Mouse (Mus musculus) hindlimb bud, embryonic 11.5 days (tissue): ENCODE data around the gene Cux2.

Experiments
- DNase-seq: peaks from one replicate; pipeline ENCODE4 v3.0.0-alpha.2; 2012; ENCODE audit warnings: low read depth, low spot score; ENCODE audit errors: extremely low spot score

Cux2 gene

DNA sequence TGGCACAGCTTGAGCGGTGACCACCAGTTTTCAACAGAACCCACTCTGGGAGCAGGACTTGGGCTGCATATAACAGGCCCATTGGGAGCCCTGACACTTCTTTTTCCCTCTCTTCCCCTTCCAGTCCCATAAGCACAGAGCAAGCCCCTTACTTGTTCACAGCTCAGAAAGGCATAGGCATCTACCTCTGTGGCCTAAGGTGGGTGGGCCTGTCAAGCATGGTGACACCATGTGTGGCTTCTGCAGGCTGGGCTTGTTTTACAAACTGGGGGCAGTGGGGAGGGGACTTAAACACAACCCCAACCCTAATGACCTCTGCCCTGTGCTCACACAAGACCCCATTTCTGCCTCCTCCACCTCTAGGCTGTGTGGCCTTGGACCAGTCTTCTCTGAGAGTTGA is 226.2 kb downstream of the Cux2 start:
- DNase-seq: no peak

DNA sequence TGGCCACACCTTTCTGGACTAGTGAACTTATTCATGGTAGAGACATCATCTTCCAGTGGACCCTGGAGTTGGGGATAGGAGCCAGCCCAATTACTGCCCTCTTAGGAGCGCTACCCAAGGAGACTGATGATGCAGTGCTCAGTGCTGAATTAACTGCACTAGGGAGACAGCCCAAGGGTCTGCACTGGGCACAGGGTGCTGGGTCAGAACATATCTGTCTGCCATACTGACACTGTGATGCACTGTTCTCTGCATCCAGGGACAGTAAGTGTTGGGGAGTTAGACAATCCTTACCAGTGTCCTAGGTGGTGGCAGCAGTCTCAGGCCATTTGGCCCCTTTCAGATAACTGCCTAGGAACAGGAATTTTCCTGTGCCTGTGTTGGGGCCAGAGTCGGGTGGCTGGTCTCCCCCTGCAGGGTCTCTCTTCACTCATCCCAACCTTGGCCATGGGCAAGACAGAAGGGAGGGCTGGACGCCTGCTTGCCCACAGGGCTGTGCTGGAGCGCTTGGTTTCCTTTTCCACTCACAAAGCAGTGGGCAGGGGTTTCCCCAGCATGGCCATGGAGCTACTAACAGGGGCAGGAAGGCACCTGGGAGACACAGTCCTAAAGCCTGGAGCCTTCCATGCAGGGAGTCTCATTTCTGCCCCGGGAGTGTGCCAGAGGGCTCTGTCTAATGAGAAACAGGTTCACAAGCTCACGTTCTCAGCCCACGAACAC is 227.0 kb downstream of the Cux2 start:
- no peak for DNase-seq

- no peak for DNase-seq
Measured at GRCm38 (mm10) chr5:121821552-121821951, 228.3 kb downstream of the Cux2 start.

DNA sequence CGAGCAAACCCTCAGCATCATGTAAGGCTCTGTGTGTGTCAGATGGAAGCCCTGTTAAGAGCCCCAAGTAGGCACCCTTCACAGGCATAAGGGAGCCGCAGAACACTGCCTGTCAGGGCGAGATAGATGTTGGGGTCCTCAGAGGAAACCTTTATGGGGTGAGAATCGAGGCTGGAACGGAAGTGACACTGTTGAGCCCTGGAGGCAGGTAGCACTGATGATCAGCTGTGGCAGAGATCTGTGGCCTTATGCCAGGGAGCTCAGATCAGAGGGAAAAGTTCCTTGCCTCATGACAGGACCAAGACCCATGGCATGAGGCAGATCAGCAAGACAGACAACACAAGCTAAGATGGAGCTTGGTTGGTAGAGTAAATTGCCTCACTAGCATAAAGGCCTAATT is 228.8 kb downstream of the Cux2 start:
- no peak for DNase-seq

- no peak for DNase-seq
Measured at GRCm38 (mm10) chr5:121820657-121821056, 229.2 kb downstream of the Cux2 start.

DNA sequence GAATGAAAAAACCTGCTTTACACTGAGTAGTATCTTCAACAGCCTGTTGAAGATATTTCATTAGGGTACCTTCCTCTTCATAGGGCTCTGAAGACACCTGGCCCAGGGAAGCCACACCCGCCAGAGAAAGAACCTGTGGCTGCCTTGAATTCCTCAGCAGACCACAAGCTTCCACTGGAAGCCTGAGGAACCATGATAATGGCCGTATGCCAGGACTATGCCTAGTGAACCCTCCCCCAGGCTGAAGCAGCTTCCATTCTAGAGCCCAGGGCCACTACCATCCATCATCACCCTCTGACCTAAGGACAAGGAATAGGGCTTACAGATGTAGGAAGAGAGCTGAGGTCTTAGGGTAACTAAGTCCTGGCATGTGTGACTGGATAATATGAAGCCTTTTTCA is 229.7 kb downstream of the Cux2 start:
- DNase-seq: no peak

DNA sequence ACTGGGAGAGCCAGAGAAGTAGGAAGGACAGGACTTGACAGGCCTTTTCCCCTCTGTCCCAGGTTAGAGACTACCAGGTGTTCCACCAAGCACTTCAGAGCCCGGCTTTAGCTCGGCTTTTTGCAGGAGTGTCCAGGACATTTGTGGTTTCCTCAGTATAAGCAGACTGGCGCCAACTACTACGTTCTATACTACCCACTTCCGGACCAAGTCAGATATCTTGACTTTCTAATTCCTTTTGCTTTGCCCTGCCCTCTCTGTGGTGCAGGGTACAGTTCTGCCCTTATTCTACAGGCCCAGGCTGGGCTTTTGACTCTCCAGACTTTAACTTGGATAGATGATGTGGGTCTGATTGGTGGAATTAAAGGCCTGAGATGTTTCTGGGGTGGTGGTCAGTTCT is 230.3 kb downstream of the Cux2 start:
- DNase-seq: no peak

- no peak for DNase-seq
Measured at GRCm38 (mm10) chr5:121818862-121819261, 231.0 kb downstream of the Cux2 start.

GRCm38 (mm10) chr5:121818401-121818800 is 231.5 kb downstream of the Cux2 start:
- DNase-seq: no peak

DNA sequence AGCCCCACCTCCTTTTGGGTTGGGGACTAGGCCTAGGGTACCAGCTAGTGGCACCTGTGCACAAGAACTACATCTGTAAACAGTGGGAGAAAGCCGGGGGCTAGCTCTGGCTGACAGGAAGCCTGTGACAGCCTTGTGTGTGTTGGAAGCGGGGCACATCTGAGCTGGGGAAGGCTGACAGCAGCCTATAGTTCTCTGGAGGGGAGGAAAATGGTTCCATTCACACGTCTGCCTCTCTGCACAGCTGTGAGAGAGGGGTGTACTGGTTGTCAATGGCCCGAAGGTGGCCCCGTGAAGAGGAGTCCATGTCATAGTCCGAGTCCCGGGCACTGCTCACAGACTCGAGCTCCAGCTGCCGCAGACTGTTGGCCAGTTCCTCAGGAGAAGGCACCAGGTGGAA is 232.4 kb downstream of the Cux2 start:
- DNase-seq: no peak

GRCm38 (mm10) chr5:121816611-121817010 is 233.3 kb downstream of the Cux2 start:
- DNase-seq: no peak

GRCm38 (mm10) chr5:121815867-121816380 is 234.0 kb downstream of the Cux2 start:
- DNase-seq: no peak

- DNase-seq: no peak
Measured at GRCm38 (mm10) chr5:121815067-121815466, 234.8 kb downstream of the Cux2 start.

DNA sequence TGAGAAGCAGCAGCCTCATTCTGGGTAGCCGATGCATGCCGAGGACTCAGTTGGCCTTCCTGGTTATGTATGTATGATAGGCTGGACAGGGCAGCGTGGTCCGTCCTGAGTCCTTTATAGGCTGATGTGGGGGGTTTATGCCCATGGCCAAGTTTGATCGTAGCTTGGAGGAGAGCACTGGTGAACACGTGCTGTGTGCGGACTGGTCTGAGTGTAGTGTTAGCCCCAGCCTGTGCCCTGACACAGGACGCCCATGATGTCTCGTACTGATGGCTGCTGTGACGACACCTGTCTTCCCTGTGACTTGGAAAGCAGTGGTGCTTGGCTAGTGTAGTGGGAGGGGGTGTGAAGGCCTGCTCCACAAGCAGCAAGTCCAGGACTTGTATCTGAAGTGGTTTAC is 236.2 kb downstream of the Cux2 start:
- DNase-seq: no peak

DNA sequence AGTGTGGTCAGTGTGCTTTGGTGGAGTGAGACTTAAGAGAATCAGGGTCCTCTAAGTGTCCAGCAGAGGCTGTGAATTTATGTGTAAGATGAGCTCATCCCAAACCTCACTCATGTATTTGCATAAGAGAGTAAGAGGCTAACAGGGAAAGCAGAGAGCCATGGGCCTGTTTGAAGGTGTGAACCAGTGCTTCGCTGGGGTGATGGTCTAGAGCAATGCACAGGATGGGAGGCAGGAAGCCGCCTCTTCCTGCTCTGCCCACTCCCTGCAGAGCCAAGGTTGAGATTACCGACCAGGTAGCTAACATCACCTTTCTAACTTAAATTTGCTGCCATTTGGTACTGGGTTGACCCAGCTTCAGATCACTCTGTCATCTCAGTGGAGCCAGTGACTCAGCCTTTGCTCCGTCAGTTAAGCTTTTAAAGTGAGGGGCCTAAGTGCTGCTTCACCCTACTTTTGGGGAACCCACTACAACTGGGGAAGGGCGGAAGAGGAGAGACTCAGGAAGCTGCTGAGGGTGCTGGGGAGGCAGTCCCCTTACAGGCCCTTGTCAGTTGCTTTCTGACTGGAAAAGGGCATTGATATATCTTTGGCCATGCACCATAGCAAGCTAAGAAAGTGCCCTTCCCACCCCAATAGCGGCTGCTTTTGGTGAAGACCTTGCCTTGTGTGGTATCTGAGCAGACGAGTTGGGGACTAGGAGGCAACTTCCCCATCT is 237.2 kb downstream of the Cux2 start:
- DNase-seq: no peak

- DNase-seq: no peak
Measured at GRCm38 (mm10) chr5:121811485-121811931, 238.4 kb downstream of the Cux2 start.

DNA sequence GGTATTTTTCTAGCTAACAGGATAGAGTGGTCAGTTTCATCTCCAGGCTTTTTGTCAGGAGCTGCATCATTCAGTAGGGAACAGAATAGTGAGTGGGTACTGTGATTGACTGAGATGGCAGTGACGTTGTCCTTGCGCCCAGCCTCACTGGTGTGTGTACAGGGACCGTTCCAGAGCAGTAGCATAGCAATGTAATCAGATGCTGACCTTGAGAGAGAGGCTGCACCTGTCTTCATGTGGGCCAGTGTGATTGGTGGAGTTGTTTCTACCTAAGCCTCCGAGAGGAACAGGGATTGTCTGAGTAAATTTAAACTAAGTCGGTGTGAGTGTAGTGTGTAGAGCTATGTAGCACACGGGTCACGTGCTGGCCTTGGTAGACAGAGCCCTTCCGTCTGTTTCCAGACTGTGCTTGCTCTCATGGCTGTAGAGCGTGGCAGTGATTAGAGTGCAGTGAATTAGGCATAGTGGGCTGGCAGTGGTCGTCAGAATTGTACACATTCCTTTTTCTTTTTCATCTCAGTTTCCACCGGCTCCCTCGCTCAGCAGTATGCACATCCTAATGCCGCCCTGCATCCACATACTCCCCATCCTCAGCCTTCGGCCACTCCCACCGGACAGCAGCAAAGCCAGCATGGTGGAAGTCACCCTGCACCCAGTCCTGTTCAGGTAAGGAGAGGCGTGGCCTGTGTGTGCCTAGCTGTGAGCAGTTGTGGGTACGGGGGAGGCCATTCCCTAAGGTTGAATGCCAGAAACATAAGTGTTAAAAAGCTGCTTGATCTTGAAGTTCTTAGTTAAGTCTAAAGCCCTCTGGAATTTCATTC is 239.4 kb downstream of the Cux2 start:
- no peak for DNase-seq

GRCm38 (mm10) chr5:121809667-121810224 is 240.2 kb downstream of the Cux2 start:
- DNase-seq: no peak

DNA sequence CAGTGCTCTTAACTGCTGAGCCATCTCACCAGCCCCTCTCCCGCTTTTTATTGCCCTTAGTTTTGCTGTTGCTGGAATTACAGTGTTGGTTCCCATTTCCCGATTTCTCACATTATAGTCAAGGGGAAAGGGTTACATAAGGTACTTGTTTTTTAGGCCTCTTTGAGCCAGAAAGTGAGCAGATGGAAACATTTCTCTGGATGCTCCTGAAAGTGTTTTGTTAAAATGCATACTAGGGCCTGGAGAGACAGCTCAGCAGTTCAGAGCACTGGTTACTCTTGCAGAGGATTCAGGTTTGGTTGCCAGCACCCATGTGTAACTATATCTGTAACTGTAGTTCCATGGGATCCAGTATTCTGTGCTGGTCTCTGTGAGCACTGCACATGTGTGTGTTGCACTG is 241.7 kb downstream of the Cux2 start:
- DNase-seq: no peak

GRCm38 (mm10) chr5:121807186-121807585 is 242.7 kb downstream of the Cux2 start:
- DNase-seq: no peak
